Mouse (Mus musculus): ENCODE data around the gene Katna1. TPM values are rescaled to one million over a fixed set of nuclear protein-coding genes. Genes with fewer than 3 reads are reported as not detected.

Katna1 gene
- 38.8 to 45.9 TPM (median 40.0 TPM) in 4 replicates for total RNA-seq (2023)

GRCm38 (mm10) chr10:7725751-7726500 is at the start of gene Katna1:
Gene Katna1, plus strand, starts transcription at chr10:7726000.

DNA sequence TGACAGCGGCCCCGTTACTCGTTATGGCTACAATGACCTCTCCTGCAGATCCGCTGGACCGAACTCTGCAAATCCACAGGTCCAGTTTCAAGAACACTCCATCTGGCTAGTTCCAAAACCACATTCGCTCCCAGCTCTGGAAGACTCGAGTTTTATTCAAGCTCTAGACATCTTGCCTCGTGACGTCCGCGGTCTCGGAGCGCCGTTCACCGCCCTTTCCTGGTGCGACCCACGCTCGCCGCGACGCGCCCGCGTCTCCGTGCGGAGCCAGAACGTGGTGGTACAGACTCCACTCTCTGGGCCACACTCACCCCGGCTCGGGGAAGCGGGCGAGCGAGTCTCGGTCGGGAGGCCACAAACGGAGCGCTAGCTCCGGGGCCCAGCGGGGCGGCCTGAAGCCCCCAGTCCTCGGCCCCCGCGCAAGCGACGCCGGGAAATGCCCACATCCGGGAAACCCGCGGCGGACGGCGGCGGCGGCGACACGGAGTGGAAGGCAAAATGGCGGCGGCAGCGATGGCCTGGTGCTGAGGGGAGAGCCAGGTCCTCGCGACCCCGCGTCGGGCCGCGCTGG is 45.0 kb upstream of the Katna1 start, which contains the start of the genes Pcmt1 and Lats1:
TSS of gene Pcmt1 (minus strand) at position 406 of the 571 bp plus-strand sequence.
TSS of gene Lats1 (plus strand) at position 484 of the 571 bp plus-strand sequence.

GRCm38 (mm10) chr10:7792751-7793385 is 67.1 kb downstream of the Katna1 start, which contains the start of the genes Ginm1 and Ppil4:
Gene Ginm1, minus strand, starts transcription at chr10:7792824.
Gene Ppil4, plus strand, starts transcription at chr10:7792891.

Other genes starting within 250 kb of the Katna1 start
- gene Lrp11, start 136.2 kb upstream of the Katna1 start, total RNA-seq (2023) = 0.56 to 2.3 TPM (median 0.64 TPM) in 4 replicates
- 9.5 to 10.7 TPM (median 10.0 TPM) in 4 replicates for gene Nup43, start 58.5 kb upstream of the Katna1 start, total RNA-seq (2023)
- gene Pcmt1, start 44.9 kb upstream of the Katna1 start, total RNA-seq (2023) = 48.6 to 60.5 TPM (median 56.8 TPM) in 4 replicates
- gene Lats1, start 44.8 kb upstream of the Katna1 start, total RNA-seq (2023) = 41.9 to 44.2 TPM (median 42.3 TPM) in 4 replicates
- gene Ginm1, start 66.8 kb downstream of the Katna1 start, total RNA-seq (2023) = 46.2 to 58.8 TPM (median 50.4 TPM) in 4 replicates
- gene Ppil4, start 66.9 kb downstream of the Katna1 start, total RNA-seq (2023) = 76.5 to 83.2 TPM (median 81.5 TPM) in 4 replicates
- 43.1 to 47.4 TPM (median 45.6 TPM) in 4 replicates for gene Zc3h12d, start 106.5 kb downstream of the Katna1 start, total RNA-seq (2023)
- 111 to 120 TPM (median 111 TPM) in 4 replicates for gene Tab2, start 230.2 kb downstream of the Katna1 start, total RNA-seq (2023)